Mouse (Mus musculus): ENCODE measurements around the gene Optn. TPM values are rescaled to one million over a fixed set of nuclear protein-coding genes. Genes with fewer than 3 reads are reported as not detected.
A peak's percentile ranks its signal among the peaks of the same experiment; 100 is the strongest.

Optn gene
- polyA plus RNA-seq, 1 experiment from 2014 or later = 15.1 TPM

DNA sequence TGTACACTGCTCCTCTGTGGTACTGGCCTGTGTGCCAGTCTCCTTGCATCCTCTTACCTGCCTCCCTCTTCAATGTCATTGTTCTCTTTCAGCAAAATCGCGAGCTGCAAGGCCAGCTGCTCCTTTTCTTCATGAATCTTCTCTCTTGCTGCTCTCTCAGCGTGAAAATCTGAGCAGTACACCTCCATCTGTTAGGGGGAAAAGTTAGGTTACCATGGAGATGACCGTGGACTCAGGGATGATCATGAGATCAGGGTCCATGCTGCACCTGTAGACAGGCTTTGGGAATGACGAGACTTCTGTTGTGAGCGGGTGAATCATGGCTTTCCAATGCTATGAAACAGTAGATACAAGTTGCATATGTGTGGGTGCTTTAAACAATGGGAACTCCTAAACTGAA is 36.8 kb downstream of the Optn start:
- ATAC-seq (replicated peaks; ENCODE audit: insufficient number of reproducible peaks, insufficient read depth, low FRiP score, low read depth) = no peak
- peaks cover 4% of the 10 kb centered on the region; the same call in 1 of the 2 replicates for H3K36me3 ChIP-seq
- H3K9ac ChIP-seq = no peak overlapping the region
- H3K4me1 ChIP-seq (replicated peaks) = peaks cover 3% of the 10 kb centered on the region; the same call in 1 of the 2 replicates
- no peak overlapping the region for H3K4me3 ChIP-seq
- no peaks in the 10 kb centered on the region for H3K9me3 ChIP-seq (replicated peaks)
- 89% methylated on average over 6 of the region's 6 CpGs for WGBS
- no peak overlapping the region for H3K4me2 ChIP-seq
- no peak overlapping the region for H3K27ac ChIP-seq
- H3K27me3 ChIP-seq = no peaks in the 10 kb centered on the region

DNA sequence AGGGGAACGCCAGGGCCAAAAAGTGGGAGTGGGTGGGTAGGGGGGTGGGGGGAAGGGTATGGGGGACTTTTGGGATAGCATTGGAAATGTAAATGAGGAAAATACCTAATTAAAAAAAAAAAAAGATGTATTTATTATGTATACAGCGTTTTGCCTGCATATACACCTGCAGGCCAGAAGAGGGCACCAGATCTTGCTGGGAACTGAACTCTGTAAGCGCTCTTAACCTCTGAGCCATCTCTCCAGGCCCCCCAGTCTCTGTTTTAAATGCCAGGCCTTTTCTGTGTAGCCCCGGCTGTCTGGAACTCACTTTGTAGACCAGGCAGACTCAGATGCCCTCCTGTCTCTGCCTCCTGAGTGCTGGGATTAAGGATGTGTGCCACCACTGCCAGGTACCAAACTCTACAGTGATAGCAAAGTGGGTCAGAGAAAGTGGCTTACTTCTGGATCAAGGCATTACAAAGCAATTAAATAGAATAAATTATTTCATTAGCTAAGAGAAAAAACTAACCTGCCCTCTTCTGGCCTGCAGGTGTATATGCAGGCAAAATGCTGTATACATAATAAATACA is 38.6 kb downstream of the Optn start:
- Histone ChIP-seq H3K4me3 (no peak overlapping the region), H3K9me3 (replicated peaks) (no peaks in the 10 kb centered on the region), H3K4me1 (replicated peaks) (peaks cover 3% of the 10 kb centered on the region; the same call in 1 of the 2 replicates), H3K9ac (no peak overlapping the region), H3K27me3 (no peaks in the 10 kb centered on the region), H3K36me3 (peaks cover 4% of the 10 kb centered on the region; the same call in 1 of the 2 replicates), H3K27ac (no peak overlapping the region), H3K4me2 (no peak overlapping the region)
- 49% methylated on average over 4 of the region's 4 CpGs for WGBS
- ATAC-seq (replicated peaks; ENCODE audit: insufficient number of reproducible peaks, insufficient read depth, low FRiP score, low read depth) = no peak

DNA sequence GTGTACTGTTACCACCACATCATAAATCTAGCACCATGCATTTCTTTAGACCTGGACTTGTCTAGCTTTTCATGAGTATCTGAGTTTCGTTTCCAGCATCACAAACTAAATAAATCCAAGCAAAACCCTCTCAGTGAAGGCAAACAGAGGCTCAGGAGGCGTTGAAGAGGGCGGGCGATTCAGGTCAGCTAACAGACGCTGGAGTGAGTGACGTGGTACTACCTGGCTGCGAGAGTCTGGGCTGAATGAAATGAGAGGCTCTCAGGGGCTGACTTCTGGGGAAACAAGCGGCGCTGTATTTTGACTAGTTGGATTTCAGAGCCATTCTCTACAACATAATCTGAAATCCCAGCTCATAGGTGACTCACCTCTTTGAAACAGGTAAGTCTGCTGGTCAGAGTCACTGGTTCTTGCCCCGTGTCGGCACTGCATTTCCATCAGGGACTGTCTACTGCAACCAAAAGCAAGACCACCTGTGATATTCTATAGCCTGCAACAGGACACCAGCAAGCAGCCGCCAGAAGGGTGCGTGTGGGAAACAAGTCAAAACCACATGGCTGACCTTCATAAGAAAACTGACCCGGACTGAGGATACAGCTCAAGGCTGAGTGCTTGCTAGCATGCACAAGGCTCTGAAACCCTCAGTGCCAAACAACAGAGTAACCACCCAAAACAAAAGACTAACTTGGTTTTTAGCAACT is 40.0 kb downstream of the Optn start:
- 74% methylated on average over 14 of the region's 14 CpGs for WGBS
- Histone ChIP-seq H3K4me2 (no peak overlapping the region), H3K27ac (no peak overlapping the region)

DNA sequence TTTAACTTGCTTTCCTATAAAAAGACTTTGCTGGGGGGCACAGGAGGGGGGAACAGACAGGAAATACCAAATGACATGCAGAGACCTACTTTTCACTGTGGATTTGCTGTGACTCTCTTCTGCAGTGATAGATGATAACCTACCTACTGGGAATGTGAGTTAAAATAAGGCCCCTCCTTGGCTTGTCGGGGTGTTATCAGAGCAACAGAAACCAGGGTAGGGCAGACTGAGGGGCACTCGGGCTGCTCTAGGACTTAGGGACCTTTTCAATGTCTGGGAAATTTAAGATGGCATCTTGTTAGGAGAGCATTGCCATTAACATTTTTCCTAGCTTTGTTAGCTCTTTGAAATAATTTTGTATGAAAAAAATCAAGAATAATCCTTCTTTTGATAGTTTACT is 40.6 kb downstream of the Optn start:
- no peaks in the 10 kb centered on the region for H3K27me3 ChIP-seq
- 16% methylated on average over 2 of the region's 2 CpGs for whole genome bisulfite sequencing
- no peak overlapping the region for H3K4me3 ChIP-seq
- peaks cover 3% of the 10 kb centered on the region; the same call in 1 of the 2 replicates for H3K4me1 ChIP-seq (replicated peaks)
- no peak overlapping the region for H3K9ac ChIP-seq
- no peak for ATAC-seq (replicated peaks; ENCODE audit: insufficient number of reproducible peaks, insufficient read depth, low FRiP score, low read depth)
- H3K27ac ChIP-seq = no peak overlapping the region
- H3K4me2 ChIP-seq = no peak overlapping the region
- H3K36me3 ChIP-seq = peaks cover 4% of the 10 kb centered on the region; the same call in 1 of the 2 replicates
- H3K9me3 ChIP-seq (replicated peaks) = no peaks in the 10 kb centered on the region

More for the DNA sequence above, 40.0 kb downstream of the Optn start:
- peaks cover 3% of the 10 kb centered on the region; the same call in 1 of the 2 replicates for H3K4me1 ChIP-seq (replicated peaks)
- H3K36me3 ChIP-seq = peaks cover 4% of the 10 kb centered on the region; the same call in 1 of the 2 replicates
- no peak overlapping the region for H3K4me3 ChIP-seq
- no peaks in the 10 kb centered on the region for H3K9me3 ChIP-seq (replicated peaks)
- H3K9ac ChIP-seq = no peak overlapping the region
- H3K27me3 ChIP-seq = no peaks in the 10 kb centered on the region
- ATAC-seq (replicated peaks; ENCODE audit: insufficient number of reproducible peaks, insufficient read depth, low FRiP score, low read depth) = no peak

DNA sequence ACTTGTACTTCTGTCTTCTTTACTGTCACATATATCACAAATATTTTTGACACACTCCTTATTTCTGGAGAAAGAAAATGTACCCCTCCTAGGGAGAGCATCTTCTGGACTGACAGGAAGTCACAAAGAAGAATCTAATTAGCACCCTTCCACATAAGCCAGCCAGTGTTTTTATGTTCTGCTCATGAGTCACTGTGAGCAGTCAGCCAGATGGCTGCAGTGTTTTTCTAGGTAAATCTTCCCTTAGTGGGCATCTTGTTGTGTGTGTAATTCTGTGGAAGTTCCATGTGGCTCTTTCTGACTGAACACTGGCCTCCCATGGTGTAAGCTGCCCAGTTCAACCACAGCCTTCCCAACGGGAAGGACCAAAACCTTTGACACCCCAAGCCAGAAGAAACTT is 44.1 kb downstream of the Optn start:
- WGBS = 69% methylated on average over 1 of the region's 1 CpGs
- Histone ChIP-seq H3K36me3 (no peaks in the 10 kb centered on the region), H3K9me3 (replicated peaks) (no peaks in the 10 kb centered on the region), H3K4me1 (replicated peaks) (peaks cover 3% of the 10 kb centered on the region; the same call in 1 of the 2 replicates), H3K27me3 (no peaks in the 10 kb centered on the region), H3K27ac (no peak overlapping the region), H3K4me3 (no peak overlapping the region), H3K9ac (no peak overlapping the region), H3K4me2 (no peak overlapping the region)
- no peak for ATAC-seq (replicated peaks; ENCODE audit: insufficient number of reproducible peaks, insufficient read depth, low FRiP score, low read depth)

DNA sequence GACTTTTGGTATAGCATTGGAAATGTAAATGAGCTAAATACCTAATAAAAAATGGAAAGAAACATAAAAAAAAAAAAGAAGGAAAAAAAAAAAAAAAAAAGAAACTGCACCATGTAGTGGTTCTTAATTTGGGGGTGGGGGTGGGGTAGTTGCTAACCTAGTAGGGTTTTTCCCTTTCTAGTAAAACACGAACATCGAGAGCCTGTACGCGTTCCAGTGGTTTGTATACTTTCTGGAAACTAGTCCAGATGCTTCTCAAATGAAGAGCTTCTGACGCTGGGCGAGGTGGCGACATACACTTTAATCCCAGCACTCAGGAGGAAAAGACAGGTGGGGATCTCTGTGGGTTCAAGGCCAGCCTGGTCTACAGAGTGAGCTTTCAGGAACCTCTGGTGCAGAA is 46.9 kb downstream of the Optn start:
- WGBS = 84% methylated on average over 7 of the region's 7 CpGs
- no peak overlapping the region for H3K4me3 ChIP-seq
- H3K4me1 ChIP-seq (replicated peaks) = peaks cover 2% of the 10 kb centered on the region
- no peaks in the 10 kb centered on the region for H3K36me3 ChIP-seq
- ATAC-seq (replicated peaks; ENCODE audit: insufficient number of reproducible peaks, insufficient read depth, low FRiP score, low read depth) = no peak
- no peak overlapping the region for H3K27ac ChIP-seq
- H3K4me2 ChIP-seq = no peak overlapping the region
- no peaks in the 10 kb centered on the region for H3K27me3 ChIP-seq
- H3K9ac ChIP-seq = no peak overlapping the region
- no peaks in the 10 kb centered on the region for H3K9me3 ChIP-seq (replicated peaks)

DNA sequence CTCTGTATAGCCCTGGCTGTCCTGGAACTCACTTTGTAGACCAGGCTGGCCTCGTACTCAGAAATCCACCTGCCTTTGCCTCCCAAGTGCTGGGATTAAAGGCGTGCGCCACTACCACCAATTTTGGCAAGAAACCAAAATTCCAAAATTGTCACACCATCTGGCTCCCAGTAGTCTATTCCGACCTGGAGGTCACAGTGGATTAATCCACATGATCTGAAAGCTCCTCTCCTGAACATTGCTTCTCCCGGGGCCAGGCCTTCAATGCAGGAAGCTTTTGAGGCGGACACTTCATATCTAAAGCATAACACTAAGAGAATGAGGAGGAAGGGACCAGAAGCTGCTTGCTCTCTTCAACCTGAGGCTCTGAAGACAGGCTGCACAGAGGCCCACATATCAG is 48.3 kb downstream of the Optn start:
- no peak overlapping the region for H3K4me3 ChIP-seq
- no peak overlapping the region for H3K27ac ChIP-seq
- no peak overlapping the region for H3K9ac ChIP-seq
- no peaks in the 10 kb centered on the region for H3K36me3 ChIP-seq
- H3K27me3 ChIP-seq = no peaks in the 10 kb centered on the region
- H3K9me3 ChIP-seq (replicated peaks) = no peaks in the 10 kb centered on the region
- H3K4me2 ChIP-seq = no peak overlapping the region
- ATAC-seq (replicated peaks; ENCODE audit: insufficient number of reproducible peaks, insufficient read depth, low FRiP score, low read depth) = no peak
- H3K4me1 ChIP-seq (replicated peaks) = peaks cover 8% of the 10 kb centered on the region
- WGBS = 78% methylated on average over 6 of the region's 6 CpGs

DNA sequence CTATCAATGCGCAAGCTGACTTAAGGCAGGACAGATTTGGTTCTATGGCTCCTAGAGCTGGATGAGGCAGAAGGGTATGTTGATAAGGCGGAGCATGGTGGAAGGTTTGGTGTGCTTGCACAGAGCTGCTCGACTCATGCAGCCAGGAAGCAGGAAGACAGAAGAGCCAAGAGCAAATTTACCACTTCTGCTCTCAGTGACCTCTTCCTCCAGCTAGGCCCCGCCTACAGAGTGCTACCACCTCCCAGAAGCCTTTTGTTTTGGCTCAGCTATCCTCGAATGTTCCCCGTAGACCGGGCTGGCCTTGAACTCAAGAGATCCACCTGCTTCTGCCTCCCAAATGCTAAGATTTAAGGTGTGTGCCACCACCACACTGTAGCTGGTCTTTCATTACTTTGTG is 49.2 kb downstream of the Optn start:
- Histone ChIP-seq H3K9me3 (replicated peaks) (no peaks in the 10 kb centered on the region), H3K27ac (no peak overlapping the region), H3K36me3 (no peaks in the 10 kb centered on the region), H3K4me3 (no peak overlapping the region), H3K4me1 (replicated peaks) (peaks cover 8% of the 10 kb centered on the region), H3K27me3 (no peaks in the 10 kb centered on the region), H3K4me2 (no peak overlapping the region), H3K9ac (no peak overlapping the region)
- 71% methylated on average over 7 of the region's 7 CpGs for WGBS
- ATAC-seq (replicated peaks; ENCODE audit: insufficient number of reproducible peaks, insufficient read depth, low FRiP score, low read depth) = no peak

DNA sequence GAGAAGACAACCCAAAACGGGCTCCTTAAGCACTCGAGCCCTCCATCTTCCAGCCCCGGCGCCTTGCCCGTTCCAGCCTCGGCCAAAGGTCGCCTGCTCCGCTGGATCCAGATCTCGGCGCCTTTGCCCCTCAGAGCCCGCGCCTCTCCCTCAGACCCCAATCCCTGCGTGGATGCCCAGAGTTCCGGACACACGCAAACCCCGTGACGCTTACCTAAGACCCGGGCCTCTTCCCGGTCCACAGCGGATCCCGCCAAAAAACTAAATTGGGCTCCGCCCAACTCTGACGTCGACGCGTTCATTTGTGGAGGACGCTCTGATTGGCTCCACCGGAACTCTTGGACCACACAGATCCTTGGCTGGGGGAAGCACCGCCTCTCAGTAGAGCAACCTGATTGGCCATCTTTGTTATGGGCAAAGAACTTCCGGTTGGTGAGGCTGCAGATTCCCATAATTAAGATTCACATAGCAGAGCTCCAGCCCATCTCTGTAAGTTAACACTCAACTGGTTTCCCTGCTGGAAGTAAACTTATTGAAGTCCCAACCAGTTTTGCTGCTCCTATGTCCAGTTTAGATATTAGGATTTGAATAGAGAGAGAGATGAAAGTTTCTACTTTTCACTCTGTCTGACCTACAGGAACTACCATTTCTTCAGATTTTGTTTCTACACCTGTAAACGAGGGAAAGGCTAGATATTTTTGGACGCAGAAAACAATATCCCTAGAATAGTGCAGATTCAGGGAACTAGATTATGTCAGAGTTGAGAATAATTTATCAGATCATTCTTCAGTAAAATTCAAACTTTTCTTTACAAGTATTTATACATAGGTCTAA is 51.1 kb downstream of the Optn start, which contains the start of gene Mcm10:
Gene Mcm10 (minus strand): TSS at position 301 of the 834 bp plus-strand sequence.
- peak within 1 kb of the TSS; percentile 81 for H3K4me2 ChIP-seq
- H3K27me3 ChIP-seq = no peaks in the 10 kb centered on the region
- peak; percentile 99 for ATAC-seq (replicated peaks; ENCODE audit: insufficient number of reproducible peaks, insufficient read depth, low FRiP score, low read depth)
- WGBS = 3% methylated on average over 32 of the region's 32 CpGs
- peaks cover 8% of the 10 kb centered on the region for H3K4me1 ChIP-seq (replicated peaks)
- peak within 1 kb of the TSS; percentile 85 for H3K4me3 ChIP-seq
- peak within 1 kb of the TSS; percentile 65 for H3K9ac ChIP-seq
- H3K36me3 ChIP-seq = peaks cover 11% of the 10 kb centered on the region
- H3K9me3 ChIP-seq (replicated peaks) = no peaks in the 10 kb centered on the region
- H3K27ac ChIP-seq = no peak within 1 kb of the TSS

DNA sequence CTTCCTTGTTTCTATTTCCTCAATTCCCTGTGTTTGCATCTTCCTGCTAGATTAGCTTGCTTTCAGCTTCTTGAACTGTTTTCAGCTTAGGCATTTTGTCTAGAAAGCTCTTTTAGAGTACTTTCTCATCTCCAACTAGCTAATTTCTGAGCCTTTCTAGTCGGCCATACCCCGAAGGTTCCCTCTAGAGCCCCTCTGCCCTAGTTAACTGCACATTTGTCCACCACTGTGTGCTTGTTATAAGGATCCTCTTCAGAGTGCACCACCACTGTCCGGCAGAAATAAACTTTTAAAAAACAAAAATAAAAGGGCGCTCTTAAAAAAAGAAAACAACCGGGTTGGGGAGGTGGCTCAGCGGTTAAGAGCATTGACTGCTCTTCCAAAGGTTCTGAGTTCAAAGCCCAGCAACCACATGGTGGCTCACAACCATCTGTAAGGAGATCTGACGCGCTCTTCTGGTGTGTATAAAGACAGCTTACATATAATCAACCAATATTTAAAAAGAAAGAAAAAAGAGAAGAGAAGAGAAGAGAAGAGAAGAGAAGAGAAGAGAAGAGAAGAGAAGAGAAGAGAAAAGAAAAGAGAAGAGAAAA is 51.9 kb downstream of the Optn start:
- H3K9me3 ChIP-seq (replicated peaks) = no peaks in the 10 kb centered on the region
- H3K4me3 ChIP-seq = peak overlapping the region; percentile 85
- H3K4me1 ChIP-seq (replicated peaks) = peaks cover 8% of the 10 kb centered on the region
- peak overlapping the region; percentile 81 for H3K4me2 ChIP-seq
- H3K9ac ChIP-seq = peak overlapping the region; percentile 65
- no peak overlapping the region for H3K27ac ChIP-seq
- H3K36me3 ChIP-seq = peaks cover 13% of the 10 kb centered on the region
- no peaks in the 10 kb centered on the region for H3K27me3 ChIP-seq
- 10% methylated on average over 8 of the region's 8 CpGs for WGBS
- no peak for ATAC-seq (replicated peaks; ENCODE audit: insufficient number of reproducible peaks, insufficient read depth, low FRiP score, low read depth)

DNA sequence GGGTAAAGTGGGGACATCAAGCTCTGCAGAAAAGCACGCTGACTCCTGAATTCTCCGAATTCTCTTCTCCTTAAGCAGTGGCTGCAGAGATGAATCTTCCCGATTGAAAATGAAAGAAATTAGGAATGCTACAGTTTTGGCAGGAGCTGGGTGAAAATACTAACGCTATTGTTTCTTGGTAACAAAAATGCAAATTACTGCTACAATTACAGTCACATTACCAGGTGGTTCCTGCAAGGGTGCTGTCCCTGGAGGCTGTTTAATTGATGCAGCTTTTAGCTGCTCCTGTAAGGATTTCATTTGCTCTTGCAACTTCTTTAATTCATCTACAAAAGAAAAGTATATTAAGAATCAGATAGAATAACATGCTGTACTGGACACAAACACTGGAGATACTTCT is 56.7 kb downstream of the Optn start:
- Histone ChIP-seq H3K27ac (no peak overlapping the region), H3K4me1 (replicated peaks) (peaks cover 8% of the 10 kb centered on the region), H3K36me3 (peaks cover 27% of the 10 kb centered on the region), H3K4me2 (no peak overlapping the region), H3K4me3 (no peak overlapping the region), H3K9me3 (replicated peaks) (no peaks in the 10 kb centered on the region), H3K27me3 (no peaks in the 10 kb centered on the region), H3K9ac (no peak overlapping the region)
- WGBS = 91% methylated on average over 4 of the region's 4 CpGs
- no peak for ATAC-seq (replicated peaks; ENCODE audit: insufficient number of reproducible peaks, insufficient read depth, low FRiP score, low read depth)

Data from heart, embryonic 15.5 days (tissue).